Mouse (Mus musculus) embryo, embryonic 10.5 days (tissue): ENCODE data around the gene Gmppa.

Experiments used
- DNase-seq: peaks from one replicate; pipeline ENCODE4 v3.0.0-alpha.2; 2015; ENCODE audit warnings: low spot score

Gene Gmppa

DNA sequence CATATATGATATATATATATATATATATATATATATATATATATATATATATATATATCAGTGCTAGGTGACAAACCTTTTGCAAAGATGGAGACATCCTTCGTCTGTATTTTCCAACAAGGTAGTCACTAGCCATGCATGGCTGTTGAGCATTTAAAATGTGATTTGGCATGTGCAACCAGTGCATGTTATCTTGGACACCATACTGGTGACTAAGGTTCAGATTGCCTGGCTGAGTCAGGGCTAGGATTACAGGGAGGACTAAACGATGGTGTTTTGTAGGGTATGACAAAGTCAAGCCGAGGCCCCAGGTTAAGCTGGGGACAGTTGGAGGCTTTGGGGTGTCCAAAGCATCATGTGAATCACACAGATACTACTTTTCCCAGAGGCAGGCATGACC lies 19.7 kb downstream of the Gmppa start:
- DNase-seq: no peak

DNA sequence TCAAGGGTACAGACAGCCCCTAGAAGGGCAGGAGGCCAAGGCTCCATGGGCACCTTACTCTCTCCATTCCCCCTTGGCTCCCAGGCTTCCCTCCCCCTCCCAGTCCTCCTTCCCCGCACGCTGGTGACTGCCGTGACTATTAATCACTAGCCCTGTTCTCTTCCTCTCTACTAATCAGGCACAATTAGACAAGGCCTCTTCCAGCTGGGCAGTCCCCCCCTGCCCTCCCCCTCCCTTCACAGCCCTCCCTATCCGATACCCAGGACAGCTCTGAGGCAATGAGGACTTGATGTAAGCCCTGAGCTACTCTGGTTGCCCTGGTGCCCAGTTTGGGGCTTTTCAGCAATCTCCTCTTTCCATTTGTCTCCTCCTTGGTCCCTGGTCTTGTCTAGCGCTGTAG lies 20.2 kb downstream of the Gmppa start:
- peak; percentile 45 for DNase-seq

DNA sequence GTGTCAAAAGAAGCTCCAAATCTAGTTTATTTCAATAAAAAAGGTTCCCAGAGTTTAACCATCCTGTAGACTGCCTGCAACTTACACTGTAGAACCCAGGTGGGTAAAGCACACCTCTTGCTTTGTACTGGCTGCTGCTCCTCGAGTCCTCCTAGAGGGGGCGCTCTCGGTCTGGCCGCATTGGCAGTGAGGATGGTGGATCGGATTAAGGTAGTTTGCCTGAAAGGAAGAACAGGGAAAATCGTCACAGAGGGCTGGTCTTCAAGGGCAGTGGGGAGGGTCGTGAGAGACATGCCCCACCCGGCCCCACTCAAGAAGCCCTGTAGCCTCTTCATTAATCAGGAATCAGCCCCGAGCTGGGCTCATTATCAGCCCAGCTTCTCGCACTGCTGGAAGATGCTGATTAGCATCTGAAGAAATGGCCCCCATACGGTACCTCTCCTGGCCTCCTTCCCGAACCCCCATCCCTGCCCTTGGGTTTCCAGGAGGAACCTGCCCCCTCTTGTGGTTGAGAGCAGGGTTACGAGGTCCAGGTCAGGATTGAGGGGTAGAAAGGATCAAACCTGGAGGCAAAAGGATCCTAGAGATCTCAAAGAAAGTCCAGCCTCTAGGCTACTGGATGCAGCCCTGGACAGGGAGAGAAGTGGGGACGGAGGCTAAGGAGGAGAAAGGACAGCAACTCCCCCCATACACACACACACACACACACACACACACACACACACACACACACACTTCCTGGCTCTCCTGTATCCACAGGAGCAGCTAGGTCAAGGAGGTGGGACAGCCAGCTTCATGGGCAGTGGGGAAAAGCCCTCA lies 21.2 kb downstream of the Gmppa start:
- DNase-seq: peak; percentile 68

DNA sequence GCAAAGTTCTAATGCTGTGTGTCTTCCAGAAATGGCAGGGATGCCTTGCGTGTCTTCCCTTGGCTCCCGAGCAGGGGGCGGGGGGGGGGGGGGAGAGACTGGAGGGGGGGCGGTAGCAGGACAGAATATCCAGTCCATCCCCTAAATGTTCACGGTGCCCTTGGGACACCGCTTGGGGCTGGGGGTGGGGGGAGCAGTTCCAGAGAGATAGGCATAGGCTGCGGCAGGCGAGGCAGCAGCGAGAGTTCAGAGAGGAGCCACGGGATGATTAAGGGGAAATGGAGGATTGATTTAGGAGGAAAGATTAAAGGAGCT lies 21.9 kb downstream of the Gmppa start:
- DNase-seq: no peak

DNA sequence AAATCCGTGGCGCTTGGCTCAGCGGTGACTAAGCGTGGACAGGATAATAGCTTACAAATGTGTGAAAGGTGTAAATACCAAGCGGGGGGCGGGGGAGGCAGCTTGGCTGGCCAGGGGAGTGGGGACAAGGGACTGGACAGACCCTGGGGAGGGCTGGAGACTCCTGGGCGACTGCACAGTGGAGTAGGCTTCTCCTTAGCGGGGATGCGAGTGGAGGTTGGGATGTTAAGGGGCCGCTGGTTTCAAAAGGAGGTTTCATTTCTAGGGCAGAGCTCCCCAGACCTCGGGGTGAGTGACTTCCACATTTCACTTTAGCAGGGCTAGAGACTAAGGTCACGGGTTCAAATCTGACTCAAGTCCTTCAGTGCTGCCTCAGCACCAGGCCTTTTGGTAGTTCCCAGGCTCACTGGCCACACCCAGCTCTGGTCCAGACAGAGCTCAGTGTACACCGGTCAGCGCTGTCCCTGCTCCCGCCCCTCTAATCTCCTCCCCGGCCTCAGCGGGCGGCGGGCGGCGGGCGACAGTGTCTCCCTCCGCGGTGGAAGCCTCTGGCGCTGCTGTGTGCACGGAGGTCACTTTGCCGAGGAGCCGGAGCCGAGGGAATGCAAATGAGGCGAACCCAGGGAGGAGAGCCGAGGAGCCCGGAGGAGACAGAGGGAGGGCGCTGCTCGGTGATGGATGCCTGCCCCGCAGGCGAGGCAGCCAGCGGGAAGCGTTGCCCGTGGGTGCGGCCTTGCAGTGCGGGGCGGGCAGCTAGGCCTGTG lies 22.5 kb downstream of the Gmppa start:
- DNase-seq: peak; percentile 75

DNA sequence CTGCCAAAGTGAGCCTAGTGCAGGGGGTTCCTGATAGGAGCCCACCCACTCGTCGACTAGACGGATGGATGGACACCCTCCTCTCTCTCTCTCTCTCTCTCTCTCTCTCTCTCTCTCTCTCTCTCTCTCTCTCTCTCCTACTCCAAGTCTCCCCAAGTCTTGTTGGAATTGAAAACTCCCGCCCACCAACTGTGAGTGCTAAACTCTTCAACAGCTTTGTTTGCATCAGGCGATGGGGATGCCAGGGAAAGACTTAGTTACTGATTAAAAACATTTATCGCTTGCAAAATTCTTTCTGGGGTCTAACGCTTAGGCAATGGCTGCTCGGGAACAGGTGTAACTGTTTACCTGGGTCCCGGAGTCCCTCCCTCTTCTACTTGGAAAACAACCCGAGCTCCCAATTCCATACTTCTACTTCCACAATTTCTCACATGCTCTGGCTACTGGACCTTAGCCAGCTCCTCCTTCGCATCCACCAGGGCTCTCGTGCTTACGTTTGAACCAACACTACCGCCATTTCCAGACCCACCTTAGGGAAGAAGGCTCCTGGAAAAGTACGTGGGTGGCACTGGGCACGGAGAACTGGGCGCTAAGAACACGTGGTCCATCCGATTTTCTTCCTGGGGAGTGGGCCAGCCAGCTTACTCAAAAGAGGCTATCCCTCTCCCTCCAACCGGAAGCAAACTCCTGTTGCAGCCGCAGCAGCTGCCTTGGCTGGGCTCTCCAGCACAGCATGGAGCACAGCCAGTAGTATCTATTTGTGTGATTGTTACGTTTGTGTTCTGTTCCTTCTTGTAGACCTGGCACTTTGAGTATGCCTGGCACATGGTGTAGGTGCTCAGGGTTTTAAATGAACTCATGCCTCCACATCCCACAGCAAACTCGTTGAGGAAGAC lies 23.3 kb downstream of the Gmppa start:
- peak; percentile 45 for DNase-seq

DNA sequence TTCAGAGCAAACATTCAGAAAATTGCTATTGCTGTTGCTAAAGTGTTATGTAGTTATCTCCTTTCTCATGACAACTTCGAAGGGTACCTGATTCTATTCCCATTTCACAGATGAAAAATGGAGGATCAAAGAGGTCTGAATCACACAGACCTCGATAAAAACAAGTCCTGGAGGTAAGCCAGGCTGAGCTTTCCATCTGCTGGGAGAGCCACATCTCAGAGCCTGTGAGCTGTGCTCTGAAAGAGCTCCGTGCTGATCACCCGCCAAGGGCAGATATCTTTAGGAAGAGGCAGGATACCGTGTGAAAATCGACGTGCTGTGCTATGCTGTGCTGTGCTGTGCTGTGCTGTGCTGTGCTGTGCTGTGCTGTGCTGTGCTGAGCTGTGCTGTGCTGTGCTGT lies 24.6 kb downstream of the Gmppa start:
- DNase-seq: no peak

DNA sequence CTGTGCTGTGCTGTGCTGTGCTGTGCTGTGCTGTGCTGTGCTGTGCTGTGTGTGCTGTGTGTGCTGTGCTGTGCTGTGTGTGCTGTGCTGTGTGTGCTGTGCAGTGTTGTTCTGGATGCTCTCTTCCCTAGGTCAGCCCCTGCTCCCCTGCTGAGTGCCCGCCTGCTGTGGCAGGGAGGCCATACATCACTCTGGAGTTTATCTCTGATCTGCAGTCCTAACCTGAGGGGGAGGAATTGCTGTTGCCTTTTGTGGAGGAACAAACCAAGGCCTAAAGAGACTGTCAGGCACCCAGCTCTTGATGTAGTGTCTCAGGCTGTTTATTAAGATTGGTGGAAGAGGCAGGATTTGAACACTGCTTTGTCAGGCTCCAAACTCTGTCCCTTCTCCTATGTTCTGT lies 26.9 kb downstream of the Gmppa start:
- no peak for DNase-seq

DNA sequence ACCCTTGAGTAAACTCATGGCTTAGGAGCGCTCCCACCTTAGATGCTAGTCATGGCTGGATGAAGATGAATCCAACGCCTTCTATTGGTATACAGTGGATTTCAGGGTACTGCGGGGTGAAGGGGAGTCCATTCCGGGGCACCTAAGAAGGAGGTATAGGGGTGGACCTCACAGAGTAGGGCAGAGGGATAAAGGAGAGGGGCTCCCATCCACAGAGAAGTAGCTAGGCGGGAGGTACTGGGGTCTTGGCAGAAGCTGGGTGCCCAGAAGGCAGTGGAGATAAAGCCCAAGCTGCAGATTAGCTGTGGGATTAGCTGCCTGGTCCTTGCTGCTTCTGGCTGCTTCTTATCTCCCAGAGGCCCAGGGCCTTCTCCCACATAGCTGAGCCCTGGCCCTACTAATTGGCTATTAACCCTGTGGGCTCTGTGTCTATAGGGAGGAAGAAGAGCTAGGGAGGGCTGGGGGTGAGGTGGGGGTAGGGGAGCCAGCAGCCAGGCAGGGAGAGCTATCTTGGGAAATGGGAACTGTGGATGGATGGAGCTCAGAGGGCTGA lies 28.0 kb downstream of the Gmppa start:
- no peak for DNase-seq

DNA sequence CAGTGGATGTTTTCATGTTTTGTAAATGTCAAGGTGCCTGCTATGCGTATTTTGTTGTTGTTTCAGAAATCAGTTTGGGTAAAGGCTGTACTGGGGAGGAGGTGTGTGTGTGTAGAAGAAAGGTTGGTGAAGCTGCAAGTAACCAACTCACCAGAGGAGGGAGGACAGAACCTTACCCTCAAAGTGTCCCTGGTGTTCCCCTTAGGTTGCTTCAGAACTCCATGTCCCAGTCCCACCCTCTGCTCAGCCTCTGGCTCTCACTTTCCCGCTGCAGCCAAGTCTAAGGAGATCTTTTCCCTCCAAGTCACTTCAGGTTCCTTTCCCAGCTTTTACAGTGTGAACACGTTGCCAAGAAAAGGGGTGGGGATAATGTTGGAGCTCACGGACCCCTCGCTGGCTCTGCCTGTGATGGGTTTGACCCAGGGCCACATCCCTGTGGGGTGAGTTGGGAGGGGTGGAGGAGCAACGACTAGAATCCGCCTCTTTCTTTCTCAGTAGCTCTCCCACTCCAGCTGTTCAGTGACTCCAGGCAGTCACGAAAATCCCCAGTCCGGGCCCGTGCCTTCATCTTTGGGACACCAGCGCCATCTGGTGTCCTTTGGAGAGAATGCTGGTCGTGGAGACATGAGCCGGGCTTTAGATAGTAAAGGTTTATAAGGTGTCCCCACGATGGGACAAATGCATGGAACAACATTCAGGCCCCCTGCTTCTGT lies 31.6 kb downstream of the Gmppa start:
- DNase-seq: peak; percentile 95

DNA sequence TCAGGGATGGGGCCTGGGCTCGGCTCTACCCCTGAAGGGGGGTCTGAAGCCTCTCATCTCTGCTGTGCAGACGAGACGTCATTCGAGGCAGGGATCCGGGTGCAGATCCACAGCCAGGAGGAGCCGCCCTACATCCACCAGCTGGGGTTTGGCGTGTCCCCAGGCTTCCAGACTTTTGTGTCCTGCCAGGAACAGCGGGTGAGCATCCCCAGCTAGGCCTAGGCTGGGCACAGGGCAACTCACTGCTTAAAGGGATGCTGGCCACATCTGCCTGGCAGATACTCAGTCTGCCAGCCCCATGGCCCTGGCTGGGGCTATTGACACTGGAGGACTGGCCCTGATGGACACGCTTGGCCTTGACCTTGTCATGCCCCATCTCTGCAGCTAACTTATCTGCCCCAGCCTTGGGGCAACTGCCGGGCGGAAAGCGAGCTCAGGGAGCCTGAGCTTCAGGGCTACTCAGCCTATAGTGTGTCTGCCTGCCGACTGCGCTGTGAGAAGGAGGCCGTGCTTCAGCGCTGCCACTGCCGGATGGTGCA lies 33.6 kb downstream of the Gmppa start:
- DNase-seq: no peak

DNA sequence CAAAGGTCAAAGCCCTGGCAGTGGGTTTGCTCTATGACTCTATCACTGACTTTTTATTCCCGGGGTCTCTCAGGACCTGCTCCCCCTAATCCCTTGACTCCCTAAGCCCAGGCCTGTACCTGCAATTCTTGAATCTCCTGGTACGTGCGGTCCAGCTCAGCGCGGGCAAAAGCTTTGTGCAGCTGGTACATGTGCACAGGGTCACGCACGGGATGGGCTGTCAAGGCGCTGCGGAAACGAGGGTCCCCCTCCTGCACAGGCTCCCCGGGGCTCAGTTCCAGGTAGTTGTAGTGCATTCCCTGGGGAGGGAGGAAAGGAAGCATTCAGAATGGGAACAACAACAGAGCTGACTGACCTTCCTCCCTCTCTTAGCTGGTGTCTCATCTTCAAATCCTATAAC lies 40.7 kb downstream of the Gmppa start:
- no peak for DNase-seq

DNA sequence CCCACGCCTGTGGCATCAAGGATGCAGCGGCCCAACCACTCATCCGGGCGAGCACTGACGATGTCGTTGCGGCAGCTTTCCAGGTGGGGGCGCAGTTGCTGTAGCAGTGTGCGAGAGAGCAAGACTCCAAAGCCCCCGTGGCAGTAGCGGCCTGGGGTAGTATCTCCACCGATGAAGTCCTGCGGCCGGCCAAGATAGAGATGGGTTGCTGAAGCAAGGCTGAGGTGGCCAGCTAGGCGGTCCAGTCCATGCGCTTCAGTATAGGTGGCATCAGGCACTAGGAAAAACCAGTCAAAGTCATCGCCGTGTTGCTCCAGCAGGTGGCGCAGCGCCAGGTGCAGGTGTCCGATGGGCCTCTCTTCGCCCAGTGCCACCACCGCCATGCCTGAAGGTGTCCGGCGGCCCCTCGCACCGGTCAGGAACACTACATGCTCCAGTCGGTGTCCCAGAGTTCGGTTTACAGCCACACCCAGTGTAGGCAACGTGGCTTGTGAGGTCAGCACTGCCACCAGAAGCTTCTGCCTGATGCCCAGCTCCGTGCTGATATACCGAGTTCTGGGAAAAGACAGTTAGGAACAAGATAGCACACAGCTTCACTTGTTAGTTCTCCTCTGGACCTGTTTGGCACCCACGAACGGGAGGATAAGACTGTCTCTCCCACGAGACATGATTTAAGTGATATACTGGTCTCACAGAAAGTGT lies 41.7 kb downstream of the Gmppa start:
- peak; percentile 86 for DNase-seq

DNA sequence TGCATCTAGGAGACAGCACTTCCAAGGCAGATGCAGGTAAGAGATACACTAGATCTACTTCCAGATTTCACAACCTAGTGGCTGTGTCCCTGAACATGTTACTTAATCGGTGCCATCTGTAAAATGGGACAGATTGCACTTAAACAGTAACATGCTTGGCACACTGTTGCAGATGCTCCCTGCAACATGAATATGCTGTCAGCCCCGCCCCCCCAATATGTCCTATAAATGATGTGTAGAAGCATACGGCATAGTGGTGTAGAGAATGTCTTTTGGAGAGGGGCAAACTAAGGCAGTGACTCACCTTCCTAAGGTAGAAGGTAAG lies 42.2 kb downstream of the Gmppa start:
- DNase-seq: no peak

DNA sequence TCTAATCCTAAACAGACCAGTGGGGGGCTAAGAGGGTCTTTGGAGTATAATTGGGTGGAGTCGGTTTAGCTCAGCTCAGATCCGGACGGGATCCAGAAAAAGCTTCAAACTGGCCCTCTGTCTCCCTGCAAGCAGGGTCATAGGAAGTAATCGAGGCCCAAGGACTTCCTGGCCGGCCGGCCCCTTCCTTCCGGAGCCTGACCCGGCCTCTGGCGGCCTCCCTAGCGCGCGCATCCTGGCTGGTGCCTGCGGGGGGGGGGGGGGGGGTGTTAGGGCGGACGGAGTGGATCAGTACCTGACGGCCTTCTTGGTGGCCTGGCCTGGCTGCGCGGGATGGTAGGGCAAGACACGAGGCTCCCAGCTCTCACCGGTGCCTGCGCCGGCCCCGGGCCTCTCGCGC lies 42.8 kb downstream of the Gmppa start:
- DNase-seq: peak; percentile 57

DNA sequence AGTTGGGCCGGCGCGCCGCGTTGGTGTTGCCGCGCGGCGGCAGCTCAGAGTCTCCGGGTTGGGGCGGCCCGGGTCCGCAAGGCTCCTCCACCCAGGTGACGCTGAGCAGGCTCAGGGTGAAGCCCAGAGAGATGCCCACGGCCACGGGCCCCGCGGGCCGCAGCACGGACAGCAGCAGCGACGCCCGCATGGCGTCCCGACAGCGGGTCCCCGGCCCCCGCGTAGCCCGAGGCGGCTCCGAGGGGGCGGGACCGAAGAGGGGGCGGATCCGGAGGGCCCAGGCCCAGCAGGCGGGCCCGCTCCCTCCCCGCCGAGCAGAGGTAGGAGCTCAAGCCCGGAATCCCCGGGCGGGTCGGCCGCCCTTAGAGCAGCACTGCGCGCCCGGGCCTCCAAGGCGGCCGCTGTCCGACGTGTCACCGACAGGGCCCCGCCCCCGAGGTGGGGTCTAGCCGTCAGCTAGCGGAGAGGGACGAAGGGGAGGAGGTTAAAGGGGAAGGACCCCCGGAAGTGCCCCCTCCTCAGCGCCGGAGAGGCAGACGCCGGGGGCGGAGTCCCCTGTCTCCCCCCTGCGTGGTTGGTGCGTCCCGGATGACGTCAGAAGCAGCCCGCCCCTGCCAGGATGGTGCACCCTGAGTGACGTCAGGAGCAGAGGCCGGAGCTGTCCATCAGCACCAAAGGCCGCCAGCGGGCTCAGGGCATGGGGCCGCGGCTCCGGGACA lies 43.3 kb downstream of the Gmppa start, which contains the start of the genes Chpf and Tmem198:
TSS of gene Chpf (minus strand) at position 392 of the 719 bp plus-strand sequence.
TSS of gene Tmem198 (plus strand) at position 617 of the 719 bp plus-strand sequence.
- DNase-seq: peak; percentile 99

DNA sequence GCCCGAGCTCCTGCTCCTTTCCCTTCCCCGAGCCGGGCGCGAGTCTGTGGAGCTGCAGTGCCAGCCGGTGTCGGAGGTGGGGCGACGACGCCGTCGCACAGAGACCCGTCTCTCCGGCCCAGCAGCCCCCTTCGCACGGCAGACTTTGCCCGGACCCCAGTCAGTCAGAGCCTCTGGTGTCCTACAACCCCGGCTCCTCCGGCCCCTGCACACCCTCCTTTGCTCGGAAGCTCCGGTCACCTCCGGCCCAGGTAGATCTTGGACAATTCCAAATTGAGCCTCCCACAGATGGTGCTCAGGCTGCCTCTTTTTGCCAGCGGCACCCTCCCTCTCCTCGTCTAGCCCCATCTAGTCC lies 43.9 kb downstream of the Gmppa start:
- no peak for DNase-seq

DNA sequence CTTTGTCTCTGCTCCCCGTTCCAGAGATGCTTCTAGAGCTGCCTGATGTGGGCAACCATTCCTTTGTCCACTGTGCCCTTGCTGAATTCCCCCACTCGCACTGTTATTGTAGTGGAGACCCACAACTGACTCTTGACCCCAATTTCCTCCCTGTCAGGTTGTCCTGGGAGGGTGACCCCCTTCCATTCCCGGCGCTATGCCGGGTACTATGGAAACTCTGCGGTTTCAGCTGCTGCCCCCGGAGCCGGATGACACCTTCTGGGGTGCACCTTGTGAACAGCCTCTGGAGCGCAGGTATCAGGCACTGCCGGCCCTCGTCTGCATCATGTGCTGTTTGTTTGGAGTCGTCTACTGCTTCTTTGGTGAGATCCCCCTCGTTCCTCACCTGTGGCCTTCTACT lies 44.3 kb downstream of the Gmppa start:
- no peak for DNase-seq

DNA sequence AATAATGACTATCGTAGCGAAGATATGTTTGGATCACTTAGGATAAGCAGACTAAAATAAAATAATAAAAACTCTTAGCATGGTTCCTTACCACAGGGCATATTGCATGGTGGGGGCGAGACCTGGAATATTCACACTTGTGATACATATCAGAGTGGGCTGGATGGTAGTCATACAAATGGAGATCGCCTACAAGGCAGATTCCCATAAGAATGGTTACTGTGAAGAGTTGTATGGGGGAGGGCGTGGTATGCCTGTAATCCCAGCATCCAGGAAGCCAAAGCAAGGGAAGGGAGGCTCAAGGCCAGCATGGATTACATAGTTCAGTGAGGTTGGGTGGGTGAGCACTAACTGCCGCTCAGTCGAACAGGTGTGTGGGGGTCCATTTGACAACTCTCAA lies 45.0 kb downstream of the Gmppa start:
- DNase-seq: no peak

DNA sequence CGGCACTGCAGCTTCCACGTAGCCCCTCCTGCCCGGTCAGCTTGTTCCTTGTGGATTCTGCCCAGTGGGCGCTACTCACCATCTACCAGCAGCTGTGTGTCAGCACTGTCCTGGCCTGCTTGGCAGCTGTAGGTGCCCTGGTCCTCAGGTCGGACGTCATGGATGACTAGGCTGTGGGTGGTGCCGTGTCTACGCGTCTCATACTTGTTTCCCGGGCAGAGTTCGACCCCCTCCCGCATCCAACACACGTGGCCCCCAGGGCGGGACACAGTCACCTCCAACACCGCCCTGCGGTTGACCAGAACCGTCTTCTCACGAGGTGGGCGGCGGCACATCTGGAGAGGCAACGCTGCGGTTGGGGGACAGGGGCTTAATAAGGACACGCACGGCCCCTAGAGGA lies 50.8 kb downstream of the Gmppa start:
- DNase-seq: no peak
